Mouse (Mus musculus) hindbrain, embryonic 14.5 days (tissue): ENCODE measurements at regions not wholly inside any gene's neighbourhood (a gene's known extent, or its start where the extent isn't known, plus 50 kb on each side); places are given as distances from the start of the nearest gene placed in this dataset.
A peak's percentile ranks its signal among the peaks of the same experiment; 100 is the strongest.

Source experiments
- ATAC-seq: fragments of 200-750 bp; cut with Nextera tagmentation; 2 replicates; pipeline ENCODE4 v1.8.0; 2017; ENCODE audit warnings: moderate number of reproducible peaks, mild to moderate bottlenecking, moderate TSS enrichment, moderate library complexity; ENCODE audit not compliant: low FRiP score
- DNase-seq: peaks from one replicate; pipeline ENCODE4 v3.0.0-alpha.2; 2015; ENCODE audit warnings: low spot score
- H3K27ac ChIP-seq: fragments of 300-500 bp; sonication (generic); 2 replicates; pipeline ENCODE4 v1.5.1; 2014; ENCODE audit warnings: mild to moderate bottlenecking, moderate library complexity
- H3K27me3 ChIP-seq: fragments of 300-500 bp; sonication (generic); 2 replicates; pipeline ENCODE4 v1.6.1; 2014; ENCODE audit warnings: mild to moderate bottlenecking, low read length, mixed read lengths; ENCODE audit not compliant: control insufficient read depth, insufficient read depth
- H3K36me3 ChIP-seq: fragments of 300-500 bp; sonication (generic); replicated peaks from 2 replicates; pipeline ENCODE4 v1.6.1; 2014; ENCODE audit not compliant: control insufficient read depth, insufficient read depth
- H3K4me1 ChIP-seq: fragments of 300-500 bp; sonication (generic); replicated peaks from 2 replicates; pipeline ENCODE4 v1.6.1; 2014; ENCODE audit warnings: antibody characterized with exemption, low read length, mixed read lengths; ENCODE audit not compliant: control insufficient read depth, insufficient read depth
- H3K4me2 ChIP-seq: fragments of 300-500 bp; sonication (generic); replicated peaks from 2 replicates; pipeline ENCODE4 v1.6.1; 2014; ENCODE audit warnings: mild to moderate bottlenecking, moderate library complexity
- H3K4me3 ChIP-seq: fragments of 300-500 bp; sonication (generic); replicated peaks from 2 replicates; pipeline ENCODE4 v1.5.1; 2014; ENCODE audit warnings: mild to moderate bottlenecking, low read length
- H3K9ac ChIP-seq: fragments of 300-500 bp; sonication (generic); 2 replicates; pipeline ENCODE4 v1.6.1; 2014
- H3K9me3 ChIP-seq: fragments of 300-500 bp; sonication (generic); 2 replicates; pipeline ENCODE4 v1.6.1; 2016; ENCODE audit warnings: low read length; ENCODE audit not compliant: control insufficient read depth
- WGBS: fragments of 180-500 bp; shearing (Covaris S2); extraction: QIAGEN DNeasy Blood & Tissue Kit; methylation state at CpG from one replicate; pipeline ENCODE4 v1.1.7; 2014; 5-methylcytosine and 5-hydroxymethylcytosine counted together

GRCm38 (mm10) chr1:16809370-16810150, 716.4 kb upstream of the 4930444P10Rik start:
- WGBS = 93% methylated on average over 10 of the region's 10 CpGs
- H3K9me3 ChIP-seq = no peaks in the 10 kb centered on the region
- no peak for DNase-seq

DNA sequence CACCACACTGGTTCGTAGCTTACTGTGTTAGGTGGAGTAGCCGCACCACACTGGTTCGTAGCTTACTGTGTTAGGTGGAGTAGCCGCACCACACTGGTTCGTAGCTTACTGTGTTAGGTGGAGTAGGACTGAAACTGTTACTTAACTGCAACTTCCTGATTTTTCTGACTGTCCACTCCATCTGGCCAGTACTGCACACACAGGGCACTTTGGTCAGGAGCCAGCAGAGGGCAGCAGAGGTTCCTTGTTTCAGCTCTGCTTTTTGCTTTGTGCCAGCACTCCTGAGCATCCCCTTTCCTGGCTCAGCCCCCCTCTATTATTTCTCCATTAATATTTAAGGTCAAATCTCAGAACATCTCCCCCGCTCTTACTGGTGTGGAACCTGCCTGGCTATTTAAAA, 705.2 kb upstream of the 4930444P10Rik start:
- peak; percentile 80; the same call in 1 of the 2 replicates for ATAC-seq

More at GRCm38 (mm10) chr1:16809370-16810150, 716.4 kb upstream of the 4930444P10Rik start:
- no peak overlapping the region for H3K27ac ChIP-seq
- no peaks in the 10 kb centered on the region for H3K36me3 ChIP-seq
- no peak overlapping the region for H3K4me3 ChIP-seq
- no peak for ATAC-seq
- H3K9ac ChIP-seq = no peak overlapping the region
- no peaks in the 10 kb centered on the region for H3K4me1 ChIP-seq
- no peak overlapping the region for H3K4me2 ChIP-seq
- no peaks in the 10 kb centered on the region for H3K27me3 ChIP-seq

GRCm38 (mm10) chr1:16796449-16796848, 703.3 kb upstream of the 4930444P10Rik start:
- Histone ChIP-seq H3K4me2 (no peak overlapping the region), H3K9ac (no peak overlapping the region), H3K4me3 (no peak overlapping the region), H3K9me3 (no peaks in the 10 kb centered on the region), H3K36me3 (no peaks in the 10 kb centered on the region), H3K27me3 (no peaks in the 10 kb centered on the region), H3K27ac (no peak overlapping the region), H3K4me1 (no peaks in the 10 kb centered on the region)
- WGBS = 96% methylated on average over 1 of the region's 1 CpGs
- no peak for ATAC-seq
- DNase-seq = no peak

More for the DNA sequence above, 705.2 kb upstream of the 4930444P10Rik start:
- Histone ChIP-seq H3K4me3 (no peak overlapping the region), H3K36me3 (no peaks in the 10 kb centered on the region), H3K27me3 (no peaks in the 10 kb centered on the region), H3K9ac (no peak overlapping the region), H3K9me3 (no peaks in the 10 kb centered on the region), H3K4me2 (no peak overlapping the region), H3K27ac (no peak overlapping the region), H3K4me1 (no peaks in the 10 kb centered on the region)
- DNase-seq = peak; percentile 81
- 71% methylated on average over 6 of the region's 6 CpGs for WGBS

- Histone ChIP-seq H3K27ac (no peak overlapping the region), H3K4me3 (no peak overlapping the region), H3K36me3 (no peaks in the 10 kb centered on the region), H3K4me2 (no peak overlapping the region), H3K4me1 (no peaks in the 10 kb centered on the region), H3K9ac (no peak overlapping the region), H3K27me3 (no peaks in the 10 kb centered on the region), H3K9me3 (no peaks in the 10 kb centered on the region)
- DNase-seq (no peak), ATAC-seq (no peak)
- 93% methylated on average over 4 of the region's 4 CpGs for WGBS
Measured at GRCm38 (mm10) chr1:16790733-16791309, 697.7 kb upstream of the 4930444P10Rik start.

DNA sequence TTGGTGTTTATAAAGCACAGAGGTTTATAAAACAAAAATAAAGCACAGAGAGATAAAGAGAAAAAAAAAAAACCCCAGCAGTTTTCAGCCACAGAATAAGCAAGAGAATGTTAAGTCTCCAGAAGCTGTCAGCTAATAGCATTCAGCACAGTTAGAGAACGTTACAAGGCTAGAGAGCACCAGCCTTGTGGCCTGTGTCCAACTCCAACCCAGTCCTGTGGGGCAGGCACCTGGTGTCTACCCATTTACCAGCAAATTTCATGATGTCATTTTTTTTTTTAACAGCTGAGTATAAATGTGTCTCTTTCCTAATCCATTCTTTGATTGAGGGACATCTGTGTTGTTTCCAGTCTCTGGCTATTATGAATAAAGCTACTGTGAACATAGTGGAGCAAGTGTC, 686.7 kb upstream of the 4930444P10Rik start:
- H3K27ac ChIP-seq = no peak overlapping the region
- H3K4me3 ChIP-seq = no peak overlapping the region
- 55% methylated on average over 1 of the region's 1 CpGs for WGBS
- H3K4me2 ChIP-seq = no peak overlapping the region
- no peaks in the 10 kb centered on the region for H3K9me3 ChIP-seq
- H3K4me1 ChIP-seq = no peaks in the 10 kb centered on the region
- no peaks in the 10 kb centered on the region for H3K36me3 ChIP-seq
- no peaks in the 10 kb centered on the region for H3K27me3 ChIP-seq
- ATAC-seq = no peak
- DNase-seq = no peak
- no peak overlapping the region for H3K9ac ChIP-seq

- no peaks in the 10 kb centered on the region for H3K36me3 ChIP-seq
- no peak overlapping the region for H3K4me3 ChIP-seq
- ATAC-seq (no peak), DNase-seq (no peak)
- no peaks in the 10 kb centered on the region for H3K4me1 ChIP-seq
- no peaks in the 10 kb centered on the region for H3K9me3 ChIP-seq
- H3K27me3 ChIP-seq = no peaks in the 10 kb centered on the region
- no peak overlapping the region for H3K4me2 ChIP-seq
- 96% methylated on average over 1 of the region's 1 CpGs for WGBS
- no peak overlapping the region for H3K27ac ChIP-seq
- H3K9ac ChIP-seq = no peak overlapping the region
Measured at GRCm38 (mm10) chr1:16760951-16761350, 667.8 kb upstream of the 4930444P10Rik start.
